Mouse (Mus musculus): ENCODE measurements around the gene Wnt9a. TPM values are rescaled to one million over a fixed set of nuclear protein-coding genes. Genes with fewer than 3 reads are reported as not detected.
A peak's percentile ranks its signal among the peaks of the same experiment; 100 is the strongest.

Wnt9a gene
- total RNA-seq (2021) = 1 to 10 TPM; 6.0 to 6.2 TPM

DNA sequence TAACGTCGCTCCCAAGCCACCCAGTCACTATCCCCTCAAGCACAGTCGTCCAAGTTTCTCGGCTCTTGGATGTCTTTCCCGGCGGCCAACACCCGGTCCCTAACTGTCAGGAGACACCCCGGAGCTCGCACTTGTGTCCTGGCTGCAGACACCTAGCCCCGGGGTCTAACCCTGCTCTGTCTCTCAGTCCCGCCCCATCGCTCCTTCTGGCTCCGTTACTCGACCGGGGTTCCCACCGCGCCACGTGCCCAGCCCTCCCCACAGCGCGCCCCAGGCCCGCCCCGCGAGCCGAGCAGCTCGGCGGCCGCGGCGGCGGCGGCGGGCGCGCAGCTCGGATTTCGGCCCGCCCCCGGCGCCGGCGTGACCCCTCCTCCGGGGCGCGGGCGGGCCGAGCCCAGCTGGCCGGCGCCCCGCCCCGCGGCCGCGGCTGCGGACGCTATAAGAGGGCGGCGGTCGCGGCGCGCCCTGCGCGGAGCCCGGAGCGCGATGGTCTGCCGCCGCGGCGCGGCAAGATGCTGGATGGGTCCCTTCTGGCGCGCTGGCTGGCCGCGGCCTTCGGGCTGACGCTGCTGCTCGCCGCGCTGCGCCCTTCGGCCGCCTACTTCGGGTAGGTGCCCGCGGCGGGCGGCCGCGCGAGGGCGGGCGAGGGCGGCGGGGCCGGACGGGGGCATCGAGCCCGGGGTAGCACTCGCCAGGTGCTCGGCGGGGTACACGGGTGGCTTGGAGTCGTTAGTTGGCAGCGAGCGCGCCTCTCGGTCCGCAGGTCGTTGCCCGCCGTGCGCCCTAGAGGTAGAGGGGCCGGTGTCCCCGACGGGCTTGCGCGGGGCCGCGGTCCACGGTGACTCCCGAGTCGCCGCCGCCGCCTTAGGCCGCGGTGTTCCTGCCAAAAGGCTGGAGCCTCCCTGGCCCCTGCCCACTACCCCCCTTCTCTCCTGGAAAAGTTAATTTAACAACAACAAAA, at the start of gene Wnt9a:
Wnt9a (plus strand) TSS at position 468 of the 961 bp plus-strand sequence.
- DNase-seq = peak; percentile 77 to 80
- intact Hi-C loops (cut with DNase I) = loop anchor here (5.0 kb wide), 1 partner anchor 121 kb away; no protein-coding TSS in a partner anchor

GRCm38 (mm10) chr11:59259647-59260046, 47.1 kb upstream of the Wnt9a start:
- DNase-seq = no peak
- intact Hi-C loops (cut with DNase I) = no loop called here

- no peak for DNase-seq
- intact Hi-C loops (cut with DNase I) = no loop called here
Observed at GRCm38 (mm10) chr11:59260706-59261493, 45.8 kb upstream of the Wnt9a start.

GRCm38 (mm10) chr11:59262308-59262707, 44.4 kb upstream of the Wnt9a start:
- no peak for DNase-seq
- intact Hi-C loops (cut with DNase I) = no loop called here

- DNase-seq = peak; percentile 14 to 20
- intact Hi-C loops (cut with DNase I) = no loop called here
Observed at GRCm38 (mm10) chr11:59263870-59264563, 42.7 kb upstream of the Wnt9a start.

GRCm38 (mm10) chr11:59264593-59264992, 42.1 kb upstream of the Wnt9a start:
- intact Hi-C loops (cut with DNase I) = no loop called here
- DNase-seq = no peak

GRCm38 (mm10) chr11:59265154-59265813, 41.4 kb upstream of the Wnt9a start:
- intact Hi-C loops (cut with DNase I) = no loop called here
- DNase-seq = no peak

DNA sequence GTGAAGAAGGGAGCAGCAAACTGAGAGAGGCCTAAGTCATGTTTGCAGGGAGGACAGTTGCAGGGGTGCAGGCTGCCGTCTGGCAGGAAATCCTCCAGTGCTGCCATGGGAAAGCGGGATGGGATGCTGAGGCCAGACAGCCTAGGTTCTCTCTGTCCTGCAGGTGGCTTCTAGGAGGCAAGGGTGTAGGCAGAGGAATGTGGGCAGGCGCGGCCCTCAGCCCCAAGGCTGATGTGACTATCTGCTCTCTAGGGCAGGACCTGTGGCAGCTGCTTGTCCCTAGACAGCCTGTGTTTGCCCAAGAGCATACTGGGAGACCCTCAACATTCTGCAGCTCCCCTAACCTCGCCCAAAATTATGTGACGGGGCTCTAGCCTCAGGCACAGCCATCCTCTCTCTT, 40.0 kb upstream of the Wnt9a start:
- no peak for DNase-seq
- intact Hi-C loops (cut with DNase I) = no loop called here

DNA sequence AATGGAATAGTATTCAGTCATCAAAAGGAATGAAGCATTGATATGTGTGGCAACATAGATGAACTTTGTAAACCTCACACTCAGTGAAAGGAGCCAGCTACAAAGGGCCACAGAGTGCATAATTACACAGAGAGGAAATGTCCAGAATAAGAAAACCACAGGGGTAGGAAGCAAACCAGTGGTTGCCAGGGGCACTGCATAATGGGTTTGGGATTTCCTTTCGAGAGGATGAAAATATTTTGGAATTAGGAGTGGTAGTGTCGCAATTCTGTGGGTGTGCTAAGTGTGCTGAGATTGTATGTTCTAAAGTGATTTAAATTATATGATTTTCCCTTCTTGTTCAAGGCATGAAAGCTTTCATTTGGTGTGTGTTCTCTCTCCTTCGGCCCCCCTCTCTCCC, 32.5 kb upstream of the Wnt9a start:
- intact Hi-C loops (cut with DNase I) = no loop called here
- DNase-seq = no peak

- DNase-seq = no peak
- intact Hi-C loops (cut with DNase I) = no loop called here
Observed at GRCm38 (mm10) chr11:59276877-59277276, 29.9 kb upstream of the Wnt9a start.

DNA sequence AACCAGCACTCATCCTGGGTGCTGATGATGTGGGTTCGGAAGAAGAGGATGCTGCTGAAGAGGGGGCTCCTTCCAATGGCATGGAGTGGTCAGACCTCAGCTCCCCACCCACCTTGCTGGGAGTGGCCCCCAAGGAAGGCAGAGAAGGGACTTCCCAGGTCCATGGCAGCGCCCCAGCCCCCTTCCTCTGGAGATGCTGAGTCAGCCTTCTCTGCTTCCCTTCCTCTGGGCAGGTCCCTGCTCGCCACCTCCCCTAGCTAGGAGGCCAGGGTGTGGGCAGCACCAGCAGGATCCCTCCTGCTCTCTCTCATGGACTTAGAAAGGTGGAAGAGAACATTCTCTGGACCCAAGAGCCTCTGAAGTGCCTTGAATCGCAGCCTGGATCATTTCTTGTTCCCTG, 28.7 kb upstream of the Wnt9a start:
- intact Hi-C loops (cut with DNase I) = no loop called here
- DNase-seq = no peak

- intact Hi-C loops (cut with DNase I) = no loop called here
- DNase-seq = no peak
Observed at GRCm38 (mm10) chr11:59282111-59282510, 24.6 kb upstream of the Wnt9a start.

DNA sequence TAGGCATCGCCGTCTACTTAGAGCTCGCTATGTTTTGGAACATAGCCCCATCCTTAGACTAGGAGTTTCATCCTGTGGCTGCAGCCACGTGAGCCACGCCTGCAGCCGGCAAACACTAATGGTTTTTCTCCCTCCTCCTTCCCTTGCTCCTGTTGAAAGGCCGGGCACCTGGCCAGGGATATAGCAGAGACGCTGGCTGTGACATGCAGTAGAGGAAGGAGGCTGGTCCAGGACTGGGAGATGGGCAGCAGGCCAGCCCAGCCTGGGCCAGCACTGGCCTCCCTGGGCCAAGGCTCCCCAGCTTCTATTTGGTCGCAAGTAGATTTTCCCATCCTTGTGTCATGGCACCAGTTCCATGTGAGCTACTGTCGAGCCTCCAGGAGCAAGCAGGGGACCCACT, 23.8 kb upstream of the Wnt9a start:
- DNase-seq = peak; percentile 48 to 60
- intact Hi-C loops (cut with DNase I) = no loop called here

DNA sequence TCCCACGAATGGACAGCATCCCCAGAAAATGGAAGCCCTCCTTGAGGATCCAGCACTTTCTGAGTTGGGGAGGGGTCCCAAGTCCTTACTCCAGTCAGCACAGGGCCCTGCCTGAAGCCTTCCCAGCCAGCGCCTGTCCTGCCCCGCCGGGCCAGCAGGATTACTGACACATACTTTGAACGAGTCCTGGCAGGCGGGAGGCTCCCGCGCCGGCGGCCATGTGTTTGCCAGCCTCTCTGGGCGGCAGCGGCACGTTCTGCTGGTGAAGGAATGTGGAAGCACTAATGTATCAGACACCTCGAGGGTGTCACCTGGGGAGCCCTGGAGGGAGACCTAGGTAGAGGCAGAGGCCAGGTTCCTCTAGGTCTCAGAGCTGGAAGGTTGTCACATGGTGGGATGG, 22.6 kb upstream of the Wnt9a start:
- intact Hi-C loops (cut with DNase I) = no loop called here
- DNase-seq = no peak

DNA sequence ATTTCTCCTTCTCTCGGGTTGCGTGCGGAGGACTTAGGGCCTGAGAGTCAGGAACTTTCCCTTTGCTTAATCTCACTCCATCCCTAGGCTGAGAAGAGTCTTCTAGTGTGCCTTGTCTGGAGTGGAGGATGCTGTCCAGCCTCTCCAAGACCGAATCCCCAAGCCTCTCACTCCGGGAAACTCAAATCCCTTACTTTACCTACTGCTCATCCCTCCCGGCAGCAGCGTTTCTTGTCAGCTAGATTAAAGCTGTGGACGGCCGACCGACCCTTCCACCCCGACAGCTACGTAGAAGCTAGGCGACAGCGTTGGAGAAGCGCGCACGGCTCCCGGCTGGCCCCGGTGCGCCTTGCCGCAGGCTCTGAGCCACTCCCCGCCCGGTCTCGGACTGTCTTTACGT, 17.0 kb upstream of the Wnt9a start:
- intact Hi-C loops (cut with DNase I) = loop anchor here (10.0 kb wide), 1 partner anchor 355 kb away; the partner anchor contains the start of gene Rnf187
- DNase-seq = no peak

- intact Hi-C loops (cut with DNase I) = loop anchor here (10.0 kb wide), 1 partner anchor 356 kb away; the partner anchor contains the start of gene Rnf187
- DNase-seq = no peak
Observed at GRCm38 (mm10) chr11:59290702-59291303, 15.9 kb upstream of the Wnt9a start, which contains the start of gene Wnt3a. Gene Wnt3a, minus strand, starts transcription at chr11:59290752.

DNA sequence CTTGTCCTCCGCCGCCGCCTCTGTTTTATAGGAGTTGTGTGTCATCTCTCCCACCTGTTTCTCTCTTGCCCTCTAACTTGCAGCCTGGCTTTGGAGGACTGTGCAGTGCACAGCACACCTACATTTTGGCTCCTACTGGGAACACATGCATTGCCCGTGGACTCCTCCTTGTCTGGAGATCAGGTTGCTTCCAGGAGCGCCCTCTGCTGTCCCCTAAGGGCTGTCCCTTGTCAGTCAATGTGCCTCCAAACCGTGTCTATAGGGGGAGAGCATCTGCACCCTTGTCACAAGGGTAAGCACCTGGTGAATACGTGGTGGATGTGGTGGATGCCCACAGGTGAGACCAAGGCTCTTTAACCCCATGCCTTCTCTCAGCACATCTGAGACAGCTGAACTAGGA, 13.1 kb upstream of the Wnt9a start:
- intact Hi-C loops (cut with DNase I) = loop anchor here (1.0 to 10.0 kb wide), 2 partner anchors 195 to 359 kb away; partner anchors contain the start of gene Rnf187
- peak in 1 of 2 experiments; percentile 55 for DNase-seq

DNA sequence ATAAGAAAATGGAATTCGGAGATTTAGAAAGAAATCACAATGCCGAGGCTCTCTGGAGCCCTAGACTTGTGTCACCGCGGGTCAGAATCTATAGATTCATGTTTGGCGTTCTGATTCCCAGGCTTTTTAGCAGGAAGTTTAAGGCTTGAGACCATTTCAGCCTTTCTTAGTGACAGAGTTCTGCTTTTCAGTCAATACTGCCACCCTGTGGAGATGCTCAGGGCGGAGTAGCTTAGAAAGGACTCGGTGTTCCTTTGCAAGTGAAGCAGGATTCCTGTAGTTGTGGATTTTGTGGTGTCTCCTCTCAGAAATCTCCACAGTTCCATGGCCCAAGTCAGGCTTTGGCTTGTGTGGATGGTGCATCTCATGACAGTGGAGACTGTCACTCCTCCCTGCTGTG, 8.8 kb upstream of the Wnt9a start:
- intact Hi-C loops (cut with DNase I) = loop anchor here (2.0 to 10.0 kb wide), 2 partner anchors 59 to 363 kb away; partner anchors contain the start of gene Rnf187
- no peak for DNase-seq

DNA sequence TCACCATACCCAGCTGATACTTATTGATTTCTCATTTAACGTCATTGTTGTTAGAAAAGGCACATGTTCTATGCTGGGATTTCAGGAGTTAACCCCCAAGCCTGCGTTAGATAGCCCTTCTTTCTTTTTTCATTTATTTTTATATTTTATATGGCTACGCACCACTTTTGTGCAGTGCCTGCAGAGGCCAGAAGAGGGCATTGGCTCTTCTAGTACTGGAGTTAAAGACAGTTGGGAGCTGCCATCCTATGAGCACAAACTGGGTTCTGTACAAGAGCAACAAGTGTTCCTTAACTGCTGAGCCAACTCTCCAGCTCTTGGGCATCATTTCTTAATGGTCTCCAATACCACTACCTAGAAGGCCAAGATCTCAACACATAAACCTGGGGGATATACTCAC, 6.5 kb upstream of the Wnt9a start:
- intact Hi-C loops (cut with DNase I) = no loop called here
- no peak for DNase-seq

Data from heart, postnatal 36 days (tissue).